ENCODE assay signal across 13 mouse cellular contexts in the genomic region with DNA sequence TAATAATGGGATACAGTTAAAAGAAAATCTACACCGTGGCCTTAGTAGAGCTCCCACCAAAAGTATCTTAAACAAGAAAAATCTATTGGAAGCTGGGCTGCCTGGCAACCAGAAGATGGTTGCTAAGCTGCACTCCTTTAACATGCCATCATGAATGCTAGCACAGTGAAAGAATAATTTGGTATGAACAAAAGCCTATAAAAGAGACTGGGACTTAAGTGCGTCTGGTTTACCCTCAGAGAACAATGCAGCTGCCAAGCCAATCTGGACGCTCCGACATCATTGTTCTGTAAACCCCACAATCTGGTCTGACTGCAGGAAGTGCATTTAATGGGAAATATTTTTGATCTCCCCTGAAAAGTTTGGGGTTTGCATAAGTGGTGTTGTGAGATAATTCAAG. TPM values are rescaled to one million over a fixed set of nuclear protein-coding genes. Genes with fewer than 3 reads are reported as not detected.
DNase-seq lines count a peak whose midpoint lies in the region; ATAC-seq lines count a peak whose summit lies in the region.
"Had no signal": no experiment of that assay in that cellular context is flagged by ENCODE, and none has a peak within 500 bp of the region (broad histone marks: within the 10 kb centered on the region; RNA-seq: fewer than 3 reads in every experiment).

No protein-coding gene starts in this region.

- WGBS in hindbrain, embryonic 10.5 days: 29% methylated on average over 4 of the region's 4 CpGs
- WGBS in midbrain, embryonic 14.5 days: 7% methylated on average over 4 of the region's 4 CpGs
- 66% methylated on average over 4 of the region's 4 CpGs for WGBS in intestine, embryonic 16.5 days

- peak overlapping the region; percentile 18; the same call in 1 of the 2 replicates for H3K9ac ChIP-seq in midbrain, embryonic 14.5 days (replicated peaks; ENCODE audit: low read length)
- no peak overlapping the region for H3K9ac ChIP-seq in intestine, embryonic 16.5 days (ENCODE audit: low read depth, low read length)

- peak; percentile 76 for ATAC-seq in midbrain, embryonic 14.5 days (ENCODE audit: low FRiP score, low TSS enrichment)
- no peak for ATAC-seq in intestine, embryonic 16.5 days

- DNase-seq in brain, adult 2 months (ENCODE audit: low read depth, low spot score): peak; percentile 39
- peak; percentile 35 for DNase-seq in embryo, embryonic 9.5 days (ENCODE audit: extremely low spot score)
- peak; percentile 60 for DNase-seq in hindbrain, embryonic 10.5 days (ENCODE audit: low spot score)
- peak; percentile 78 for DNase-seq in midbrain, embryonic 14.5 days
- no peak for DNase-seq in cerebellum, adult 9-11 months
- no peak for DNase-seq in thymus, postnatal 14 days
- no peak for DNase-seq in frontal cortex, postnatal 36 days (ENCODE audit: low spot score in 2 of 2)
- DNase-seq: cerebellum, postnatal 10 days; heart, postnatal 36 days; thymus, postnatal 25 days had no signal

- H3K4me1 ChIP-seq in hindbrain, embryonic 10.5 days (replicated peaks): peaks cover 67% of the 10 kb centered on the region
- peaks cover 55% of the 10 kb centered on the region for H3K4me1 ChIP-seq in midbrain, embryonic 14.5 days (ENCODE audit: control insufficient read depth, insufficient read depth, low read length)
- H3K4me1 ChIP-seq in intestine, embryonic 16.5 days (ENCODE audit: control insufficient read depth, insufficient read depth, low read length): peaks cover 5% of the 10 kb centered on the region; the same call in 1 of the 2 replicates

- H3K4me3 ChIP-seq in hindbrain, embryonic 10.5 days: peak overlapping the region; percentile 52
- peak overlapping the region; percentile 31 for H3K4me3 ChIP-seq in midbrain, embryonic 14.5 days (replicated peaks; ENCODE audit: low read depth, low read length)
- H3K4me3 ChIP-seq in intestine, embryonic 16.5 days (ENCODE audit: low read length): no peak overlapping the region

- H3K36me3 ChIP-seq in hindbrain, embryonic 10.5 days: peaks cover 30% of the 10 kb centered on the region
- H3K36me3 ChIP-seq in midbrain, embryonic 14.5 days (ENCODE audit: control insufficient read depth, insufficient read depth, low read length): 0 out of 2 replicates have a peak, but pooled peaks cover 6% of the 10 kb centered on the region
- no peaks in the 10 kb centered on the region for H3K36me3 ChIP-seq in intestine, embryonic 16.5 days (ENCODE audit: control insufficient read depth, insufficient read depth, low read length)

- H3K9me3 ChIP-seq in hindbrain, embryonic 10.5 days: no peaks in the 10 kb centered on the region
- no peaks in the 10 kb centered on the region for H3K9me3 ChIP-seq in midbrain, embryonic 14.5 days (ENCODE audit: control insufficient read depth, low read length)
- no peaks in the 10 kb centered on the region for H3K9me3 ChIP-seq in intestine, embryonic 16.5 days (ENCODE audit: control insufficient read depth, low read length)

- no peaks in the 10 kb centered on the region for H3K27me3 ChIP-seq in hindbrain, embryonic 10.5 days (ENCODE audit: insufficient read depth, poor library complexity, severe bottlenecking)
- no peaks in the 10 kb centered on the region for H3K27me3 ChIP-seq in midbrain, embryonic 14.5 days (ENCODE audit: control insufficient read depth, insufficient read depth, low read length)
- H3K27me3 ChIP-seq in intestine, embryonic 16.5 days (replicated peaks; ENCODE audit: control insufficient read depth, insufficient read depth, low read length): no peaks in the 10 kb centered on the region
- H3K27me3 ChIP-seq: CH12.LX had no signal

- H3K27ac ChIP-seq in hindbrain, embryonic 10.5 days: peak overlapping the region; percentile 90
- peak overlapping the region; percentile 58 for H3K27ac ChIP-seq in midbrain, embryonic 14.5 days (replicated peaks; ENCODE audit: low read depth, low read length)
- H3K27ac ChIP-seq in intestine, embryonic 16.5 days (ENCODE audit: low read length): no peak overlapping the region
- H3K27ac ChIP-seq: kidney, postnatal 0 days had no signal

- peak overlapping the region; percentile 43 for H3K4me2 ChIP-seq in midbrain, embryonic 14.5 days (ENCODE audit: low read length)
- no peak overlapping the region for H3K4me2 ChIP-seq in intestine, embryonic 16.5 days (ENCODE audit: low read depth, low read length)

RNA-seq across cellular contexts. Expression of gene Zc3h12c, which starts 22.1 kb away (rescaled TPM):
- 7.2 and 7.7 TPM in 2 replicates for polyA plus RNA-seq in hindbrain, embryonic 10.5 days (2016; fragmentation: Nextera tagmentation; extraction: Ambion mirVana)
- 10.9 and 12.3 TPM in 2 replicates for polyA plus RNA-seq in midbrain, embryonic 14.5 days (2014; fragmentation: Nextera tagmentation; extraction: Ambion mirVana)
- 1.0 and 1.2 TPM in 2 replicates for polyA plus RNA-seq in intestine, embryonic 16.5 days (2015; fragmentation: Nextera tagmentation; extraction: Ambion mirVana)

Comparison
In these comparisons a context has a peak if more than half of its experiments do, and no peak if none do; other contexts are left out.
1. DNase-seq: peak in brain, adult 2 months (single experiment), embryo, embryonic 9.5 days (single experiment), hindbrain, embryonic 10.5 days (single experiment) and midbrain, embryonic 14.5 days (single experiment); none in cerebellum, adult 9-11 months (single experiment), thymus, postnatal 14 days (single experiment) and frontal cortex, postnatal 36 days (0 of 2).